Mouse (Mus musculus) ovary, adult 18-20 months (tissue): ENCODE results near the gene Kcnj15.

Experiments
- DNase-seq: peaks from one replicate; pipeline ENCODE4 v3.0.0; 2022; ENCODE audit warnings: low spot score, mixed read lengths

Kcnj15 gene

GRCm38 (mm10) chr16:95245499-95245898 lies 11.9 kb upstream of the Kcnj15 start:
- DNase-seq = no peak

- no peak for DNase-seq
Observed at GRCm38 (mm10) chr16:95248646-95249045, 8.7 kb upstream of the Kcnj15 start.

GRCm38 (mm10) chr16:95256648-95257047 lies 710 bp upstream of the Kcnj15 start:
- no peak for DNase-seq

- DNase-seq = no peak
Observed at GRCm38 (mm10) chr16:95258100-95258499, 742 bp downstream of the Kcnj15 start.

GRCm38 (mm10) chr16:95259505-95259904 lies 2.1 kb downstream of the Kcnj15 start:
- no peak for DNase-seq

- DNase-seq = no peak
Observed at GRCm38 (mm10) chr16:95260693-95261092, 3.3 kb downstream of the Kcnj15 start.

GRCm38 (mm10) chr16:95261807-95262206 lies 4.4 kb downstream of the Kcnj15 start:
- no peak for DNase-seq

GRCm38 (mm10) chr16:95262706-95263363 lies 5.5 kb downstream of the Kcnj15 start:
- DNase-seq = no peak

GRCm38 (mm10) chr16:95264324-95264723 lies 7.0 kb downstream of the Kcnj15 start:
- DNase-seq = no peak

GRCm38 (mm10) chr16:95267481-95268183 lies 10.3 kb downstream of the Kcnj15 start:
- DNase-seq = no peak

GRCm38 (mm10) chr16:95269610-95270009 lies 12.3 kb downstream of the Kcnj15 start:
- DNase-seq = no peak

- DNase-seq = no peak
Observed at GRCm38 (mm10) chr16:95273101-95273500, 15.7 kb downstream of the Kcnj15 start.

- DNase-seq = no peak
Observed at GRCm38 (mm10) chr16:95275713-95276502, 18.6 kb downstream of the Kcnj15 start.

- DNase-seq = no peak
Observed at GRCm38 (mm10) chr16:95279015-95279414, 21.7 kb downstream of the Kcnj15 start.

GRCm38 (mm10) chr16:95280338-95280737 lies 23.0 kb downstream of the Kcnj15 start:
- DNase-seq = no peak

- DNase-seq = no peak
Observed at GRCm38 (mm10) chr16:95283369-95283768, 26.0 kb downstream of the Kcnj15 start.

- no peak for DNase-seq
Observed at GRCm38 (mm10) chr16:95284085-95284727, 26.8 kb downstream of the Kcnj15 start.

- no peak for DNase-seq
Observed at GRCm38 (mm10) chr16:95285043-95285442, 27.7 kb downstream of the Kcnj15 start.

- DNase-seq = no peak
Observed at GRCm38 (mm10) chr16:95285767-95286166, 28.4 kb downstream of the Kcnj15 start.

- no peak for DNase-seq
Observed at GRCm38 (mm10) chr16:95287656-95288055, 30.3 kb downstream of the Kcnj15 start.

GRCm38 (mm10) chr16:95289375-95289774 lies 32.0 kb downstream of the Kcnj15 start:
- no peak for DNase-seq

GRCm38 (mm10) chr16:95291450-95292101 lies 34.2 kb downstream of the Kcnj15 start:
- no peak for DNase-seq
